Mouse (Mus musculus) adrenal gland, postnatal 14 days (tissue): ENCODE measurements around the gene Hcar2. TPM values are rescaled to one million over a fixed set of nuclear protein-coding genes. Genes with fewer than 3 reads are reported as not detected.

Source experiments
- total RNA-seq: library from RNA; stranded (reverse); gene quantifications from 2 replicates; pipeline ENCODE4 v1.2.3, GENCODE M21; 2021

Gene Hcar2
- total RNA-seq, 1 experiment from 2014 or later = 0.78 TPM

Other genes with a start within 250 kb of the Hcar2 start
- 63.1 and 64.8 TPM in 2 replicates for gene Clip1, start 180.9 kb downstream of the Hcar2 start, total RNA-seq
- 46.9 and 58.0 TPM in 2 replicates for gene Zcchc8, start 144.4 kb downstream of the Hcar2 start, total RNA-seq
- 85.8 and 91.7 TPM in 2 replicates for gene Rsrc2, start 116.1 kb downstream of the Hcar2 start, total RNA-seq
- 8.5 and 10.7 TPM in 2 replicates for gene Kntc1, start 115.8 kb downstream of the Hcar2 start, total RNA-seq
- 2.5 and 3.2 TPM in 2 replicates for gene Hcar1, start 14.5 kb upstream of the Hcar2 start, total RNA-seq
- gene Denr, start 41.7 kb upstream of the Hcar2 start, total RNA-seq = 78.3 and 86.9 TPM in 2 replicates
- gene Gm43518, start 61.9 kb upstream of the Hcar2 start, total RNA-seq = 1.7 TPM in 1 of 2 replicates, not detected in the other
- 4.7 and 5.0 TPM in 2 replicates for gene Ccdc62, start 65.2 kb upstream of the Hcar2 start, total RNA-seq
- gene Hip1r, start 108.1 kb upstream of the Hcar2 start, total RNA-seq = 18.0 and 26.6 TPM in 2 replicates
- gene Vps37b, start 166.8 kb upstream of the Hcar2 start, total RNA-seq = 65.2 and 85.1 TPM in 2 replicates
- 10.5 and 10.6 TPM in 2 replicates for gene Abcb9, start 230.3 kb upstream of the Hcar2 start, total RNA-seq
- gene Ogfod2, start 246.8 kb upstream of the Hcar2 start, total RNA-seq = 35.8 and 37.1 TPM in 2 replicates